Mouse (Mus musculus): ENCODE results near the gene Ppp1r12a. TPM values are rescaled to one million over a fixed set of nuclear protein-coding genes. Genes with fewer than 3 reads are reported as not detected.

Ppp1r12a gene
- polyA plus RNA-seq, 1 experiment from 2014 or later, result 71.9 TPM

- H3K4me1 ChIP-seq, result peaks cover 6% of the 10 kb centered on the region
- no peak for DNase-seq (ENCODE audit: low spot score)
- peaks cover 9% of the 10 kb centered on the region; the same call in 1 of the 2 replicates for H3K36me3 ChIP-seq
- H3K27ac ChIP-seq, result no peak overlapping the region
- WGBS, result 94% methylated on average over 3 of the region's 3 CpGs
- H3K9me3 ChIP-seq (replicated peaks), result no peaks in the 10 kb centered on the region
- H3K27me3 ChIP-seq (ENCODE audit: low read depth, poor library complexity, severe bottlenecking), result no peaks in the 10 kb centered on the region
- no peak overlapping the region for H3K4me3 ChIP-seq
Measured at GRCm38 (mm10) chr10:108170818-108171217, 8.8 kb downstream of the Ppp1r12a start.

GRCm38 (mm10) chr10:108171637-108172036 lies 9.6 kb downstream of the Ppp1r12a start:
- no peak overlapping the region for H3K27ac ChIP-seq
- peaks cover 9% of the 10 kb centered on the region; the same call in 1 of the 2 replicates for H3K36me3 ChIP-seq
- H3K27me3 ChIP-seq (ENCODE audit: low read depth, poor library complexity, severe bottlenecking), result no peaks in the 10 kb centered on the region
- peaks cover 6% of the 10 kb centered on the region for H3K4me1 ChIP-seq
- H3K9me3 ChIP-seq (replicated peaks), result no peaks in the 10 kb centered on the region
- no peak overlapping the region for H3K4me3 ChIP-seq
- WGBS, result 92% methylated on average over 3 of the region's 3 CpGs
- DNase-seq (ENCODE audit: low spot score), result no peak

GRCm38 (mm10) chr10:108172817-108173563 lies 11.0 kb downstream of the Ppp1r12a start:
- Histone ChIP-seq H3K27me3 (ENCODE audit: low read depth, poor library complexity, severe bottlenecking) (no peaks in the 10 kb centered on the region), H3K9me3 (replicated peaks) (no peaks in the 10 kb centered on the region), H3K27ac (no peak overlapping the region), H3K4me1 (peaks cover 6% of the 10 kb centered on the region), H3K36me3 (peaks cover 7% of the 10 kb centered on the region; the same call in 1 of the 2 replicates), H3K4me3 (no peak overlapping the region)
- no peak for DNase-seq (ENCODE audit: low spot score)
- WGBS, result 68% methylated on average over 6 of the region's 6 CpGs

- peaks cover 6% of the 10 kb centered on the region for H3K4me1 ChIP-seq
- WGBS, result 88% methylated on average over 5 of the region's 5 CpGs
- H3K9me3 ChIP-seq (replicated peaks), result no peaks in the 10 kb centered on the region
- DNase-seq (ENCODE audit: low spot score), result no peak
- no peak overlapping the region for H3K4me3 ChIP-seq
- no peaks in the 10 kb centered on the region for H3K27me3 ChIP-seq (ENCODE audit: low read depth, poor library complexity, severe bottlenecking)
- no peak overlapping the region for H3K27ac ChIP-seq
- H3K36me3 ChIP-seq, result 0 out of 2 replicates have a peak, but pooled peaks cover 2% of the 10 kb centered on the region
Measured at GRCm38 (mm10) chr10:108174107-108174506, 12.1 kb downstream of the Ppp1r12a start.

GRCm38 (mm10) chr10:108175885-108176284 lies 13.9 kb downstream of the Ppp1r12a start:
- Histone ChIP-seq H3K36me3 (0 out of 2 replicates have a peak, but pooled peaks cover 2% of the 10 kb centered on the region), H3K27ac (no peak overlapping the region), H3K4me3 (no peak overlapping the region), H3K9me3 (replicated peaks) (no peaks in the 10 kb centered on the region), H3K27me3 (ENCODE audit: low read depth, poor library complexity, severe bottlenecking) (no peaks in the 10 kb centered on the region), H3K4me1 (peaks cover 6% of the 10 kb centered on the region)
- whole genome bisulfite sequencing, result 76% methylated on average over 2 of the region's 2 CpGs
- no peak for DNase-seq (ENCODE audit: low spot score)

GRCm38 (mm10) chr10:108178285-108178848 lies 16.4 kb downstream of the Ppp1r12a start:
- Histone ChIP-seq H3K9me3 (replicated peaks) (no peaks in the 10 kb centered on the region), H3K27ac (no peak overlapping the region), H3K36me3 (0 out of 2 replicates have a peak, but pooled peaks cover 2% of the 10 kb centered on the region), H3K4me1 (peaks cover under 1% of the 10 kb centered on the region; the same call in 1 of the 2 replicates), H3K4me3 (no peak overlapping the region), H3K27me3 (ENCODE audit: low read depth, poor library complexity, severe bottlenecking) (no peaks in the 10 kb centered on the region)
- WGBS, result 90% methylated on average over 6 of the region's 6 CpGs
- DNase-seq (ENCODE audit: low spot score), result no peak

GRCm38 (mm10) chr10:108179404-108179803 lies 17.4 kb downstream of the Ppp1r12a start:
- no peak overlapping the region for H3K27ac ChIP-seq
- WGBS, result 59% methylated on average over 3 of the region's 3 CpGs
- no peaks in the 10 kb centered on the region for H3K27me3 ChIP-seq (ENCODE audit: low read depth, poor library complexity, severe bottlenecking)
- no peak overlapping the region for H3K4me3 ChIP-seq
- DNase-seq (ENCODE audit: low spot score), result no peak
- H3K4me1 ChIP-seq, result no peaks in the 10 kb centered on the region
- H3K36me3 ChIP-seq, result no peaks in the 10 kb centered on the region
- H3K9me3 ChIP-seq (replicated peaks), result no peaks in the 10 kb centered on the region

- no peaks in the 10 kb centered on the region for H3K4me1 ChIP-seq
- no peaks in the 10 kb centered on the region for H3K27me3 ChIP-seq (ENCODE audit: low read depth, poor library complexity, severe bottlenecking)
- no peaks in the 10 kb centered on the region for H3K36me3 ChIP-seq
- H3K4me3 ChIP-seq, result no peak overlapping the region
- no peaks in the 10 kb centered on the region for H3K9me3 ChIP-seq (replicated peaks)
- 75% methylated on average over 2 of the region's 2 CpGs for WGBS
- DNase-seq (ENCODE audit: low spot score), result no peak
- no peak overlapping the region for H3K27ac ChIP-seq
Measured at GRCm38 (mm10) chr10:108180313-108180712, 18.3 kb downstream of the Ppp1r12a start.

GRCm38 (mm10) chr10:108181893-108182292 lies 19.9 kb downstream of the Ppp1r12a start:
- Histone ChIP-seq H3K9me3 (replicated peaks) (no peaks in the 10 kb centered on the region), H3K4me1 (no peaks in the 10 kb centered on the region), H3K27me3 (ENCODE audit: low read depth, poor library complexity, severe bottlenecking) (no peaks in the 10 kb centered on the region), H3K36me3 (no peaks in the 10 kb centered on the region), H3K4me3 (no peak overlapping the region), H3K27ac (no peak overlapping the region)
- DNase-seq (ENCODE audit: low spot score), result no peak
- WGBS, result over 99% methylated on average over 3 of the region's 3 CpGs

- no peak for DNase-seq (ENCODE audit: low spot score)
- Histone ChIP-seq H3K4me1 (no peaks in the 10 kb centered on the region), H3K36me3 (no peaks in the 10 kb centered on the region), H3K27ac (no peak overlapping the region), H3K4me3 (no peak overlapping the region), H3K9me3 (replicated peaks) (no peaks in the 10 kb centered on the region), H3K27me3 (ENCODE audit: low read depth, poor library complexity, severe bottlenecking) (no peaks in the 10 kb centered on the region)
- 93% methylated on average over 4 of the region's 4 CpGs for WGBS
Measured at GRCm38 (mm10) chr10:108182386-108182785, 20.4 kb downstream of the Ppp1r12a start.

GRCm38 (mm10) chr10:108184763-108185162 lies 22.8 kb downstream of the Ppp1r12a start:
- Histone ChIP-seq H3K27ac (no peak overlapping the region), H3K27me3 (ENCODE audit: low read depth, poor library complexity, severe bottlenecking) (no peaks in the 10 kb centered on the region), H3K4me1 (no peaks in the 10 kb centered on the region), H3K36me3 (0 out of 2 replicates have a peak, but pooled peaks cover 3% of the 10 kb centered on the region), H3K4me3 (no peak overlapping the region), H3K9me3 (replicated peaks) (no peaks in the 10 kb centered on the region)
- no peak for DNase-seq (ENCODE audit: low spot score)
- 75% methylated on average over 8 of the region's 8 CpGs for WGBS

GRCm38 (mm10) chr10:108185265-108185664 lies 23.3 kb downstream of the Ppp1r12a start:
- WGBS, result 98% methylated on average over 3 of the region's 3 CpGs

GRCm38 (mm10) chr10:108189303-108189702 lies 27.3 kb downstream of the Ppp1r12a start:
- 95% methylated on average over 2 of the region's 2 CpGs for WGBS

More at GRCm38 (mm10) chr10:108185265-108185664, 23.3 kb downstream of the Ppp1r12a start:
- Histone ChIP-seq H3K4me1 (no peaks in the 10 kb centered on the region), H3K9me3 (replicated peaks) (no peaks in the 10 kb centered on the region), H3K27me3 (ENCODE audit: low read depth, poor library complexity, severe bottlenecking) (no peaks in the 10 kb centered on the region), H3K4me3 (no peak overlapping the region), H3K27ac (no peak overlapping the region), H3K36me3 (0 out of 2 replicates have a peak, but pooled peaks cover 3% of the 10 kb centered on the region)
- no peak for DNase-seq (ENCODE audit: low spot score)

More at GRCm38 (mm10) chr10:108189303-108189702, 27.3 kb downstream of the Ppp1r12a start:
- H3K27ac ChIP-seq, result no peak overlapping the region
- no peaks in the 10 kb centered on the region for H3K9me3 ChIP-seq (replicated peaks)
- H3K27me3 ChIP-seq (ENCODE audit: low read depth, poor library complexity, severe bottlenecking), result no peaks in the 10 kb centered on the region
- H3K36me3 ChIP-seq, result 0 out of 2 replicates have a peak, but pooled peaks cover 3% of the 10 kb centered on the region
- no peak overlapping the region for H3K4me3 ChIP-seq
- no peaks in the 10 kb centered on the region for H3K4me1 ChIP-seq
- DNase-seq (ENCODE audit: low spot score), result no peak
